Mouse (Mus musculus) 3T3-L1 (cell line): ENCODE measurements around the gene Maml3.

Experiments
- DNase-seq: peaks from one replicate; pipeline ENCODE4 v3.0.0-alpha.2; 2015; ENCODE audit warnings: low read depth, low spot score

Maml3 gene

GRCm38 (mm10) chr3:51713233-51713632 is 391.6 kb downstream of the Maml3 start:
- DNase-seq = no peak

DNA sequence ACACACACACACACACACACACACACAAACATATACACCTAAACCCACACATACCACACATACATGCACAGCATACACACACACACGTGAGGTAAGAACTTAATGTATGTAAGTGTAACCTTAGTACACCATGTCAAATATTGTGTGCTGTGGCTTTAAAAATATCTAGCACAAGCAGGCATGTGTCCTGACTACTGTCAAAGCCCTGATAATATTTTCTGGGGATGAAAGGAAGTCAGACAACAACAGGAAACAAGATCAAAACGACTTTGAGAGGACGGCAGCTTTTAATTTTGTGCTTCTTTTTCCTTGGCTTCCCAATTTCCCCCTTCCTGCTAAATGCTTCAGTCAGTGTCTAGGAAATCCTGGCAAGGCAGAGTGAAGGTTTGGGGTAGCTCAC is 392.5 kb downstream of the Maml3 start:
- no peak for DNase-seq

- peak; percentile 96 for DNase-seq
Observed at GRCm38 (mm10) chr3:51708746-51709411, 396.0 kb downstream of the Maml3 start.

DNA sequence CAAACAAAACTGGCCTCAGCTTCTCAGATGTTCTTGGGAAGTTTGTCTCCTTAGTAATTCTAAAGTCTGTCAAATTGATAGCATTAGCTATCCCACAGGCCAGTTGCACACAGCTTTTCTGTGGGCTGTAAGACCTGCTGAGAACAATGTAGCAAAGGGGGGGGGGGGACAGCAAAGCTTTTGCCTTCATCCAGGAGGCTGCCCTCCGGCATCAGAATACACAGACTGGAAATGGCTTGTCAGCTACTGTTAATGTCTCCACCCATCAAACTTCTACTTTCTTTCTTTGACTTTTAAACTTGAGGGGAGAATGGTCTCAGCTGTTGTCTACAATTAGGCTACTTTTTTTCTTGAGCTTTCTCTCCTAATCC is 396.5 kb downstream of the Maml3 start:
- DNase-seq = no peak

DNA sequence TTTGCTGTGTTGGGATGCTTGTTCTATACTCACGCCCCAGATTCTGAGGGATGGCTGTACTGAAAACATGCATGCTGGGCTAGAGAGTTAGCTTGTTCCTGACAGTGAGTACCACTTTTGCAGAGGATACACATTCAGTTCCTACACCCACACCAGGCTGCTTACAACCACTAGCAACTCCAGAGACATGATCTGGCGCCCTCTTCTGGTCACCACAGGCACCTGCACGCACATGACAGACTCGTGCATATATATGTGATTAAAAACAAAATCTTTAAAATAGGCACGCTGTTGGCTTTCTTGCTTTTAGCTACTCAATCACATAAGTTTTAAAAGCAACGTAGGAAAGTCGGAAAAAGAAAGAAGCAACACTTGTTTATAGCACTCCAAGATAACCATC is 399.7 kb downstream of the Maml3 start:
- peak; percentile 25 for DNase-seq

DNA sequence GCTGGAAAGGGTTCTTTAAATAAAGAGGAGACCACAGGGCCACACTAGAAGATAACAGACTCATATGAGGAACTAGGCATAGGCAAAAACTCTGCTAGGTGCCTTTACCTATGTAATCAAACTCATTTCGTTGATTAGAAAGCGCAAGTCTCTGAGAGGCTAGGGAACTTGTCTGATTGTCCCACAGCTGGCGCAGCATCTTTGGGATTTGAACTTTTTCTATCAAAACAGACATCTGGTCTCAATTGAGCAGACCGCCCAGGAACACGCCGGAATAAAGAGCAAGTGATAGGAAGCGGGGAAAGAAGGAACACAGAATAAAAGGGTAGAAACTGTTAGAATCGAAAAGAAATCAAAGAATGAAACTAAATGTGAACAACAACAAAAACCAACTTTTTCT is 401.4 kb downstream of the Maml3 start:
- DNase-seq = no peak

DNA sequence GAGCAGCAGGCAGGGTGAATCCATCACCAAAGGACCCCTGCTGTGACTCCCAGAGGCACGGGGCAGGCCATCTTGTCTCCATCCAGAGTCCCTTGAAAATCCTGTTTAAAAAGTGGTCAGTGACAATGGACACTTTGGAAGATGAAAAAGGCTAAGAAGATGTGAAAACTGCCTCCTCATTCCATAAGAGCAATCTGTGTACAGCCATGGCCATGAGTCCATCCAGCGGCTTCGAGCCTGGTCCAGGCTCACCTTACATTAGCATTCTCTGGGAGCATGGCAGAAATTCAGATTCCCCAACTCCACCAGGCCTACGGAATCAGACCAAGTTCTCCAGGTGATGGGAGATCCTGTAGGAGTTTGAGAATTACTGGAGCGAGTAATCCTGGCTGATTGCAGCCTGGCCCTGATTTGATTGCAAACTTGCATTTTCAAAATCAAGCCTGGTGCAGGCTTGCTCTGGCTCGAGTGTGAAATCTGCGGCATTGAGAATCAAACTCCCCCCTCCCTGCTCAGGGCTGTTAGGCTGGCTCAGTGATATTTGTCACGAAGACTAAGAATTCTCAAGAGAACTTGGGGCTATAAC is 402.1 kb downstream of the Maml3 start:
- no peak for DNase-seq

- no peak for DNase-seq
Observed at GRCm38 (mm10) chr3:51701950-51702349, 402.9 kb downstream of the Maml3 start.

DNA sequence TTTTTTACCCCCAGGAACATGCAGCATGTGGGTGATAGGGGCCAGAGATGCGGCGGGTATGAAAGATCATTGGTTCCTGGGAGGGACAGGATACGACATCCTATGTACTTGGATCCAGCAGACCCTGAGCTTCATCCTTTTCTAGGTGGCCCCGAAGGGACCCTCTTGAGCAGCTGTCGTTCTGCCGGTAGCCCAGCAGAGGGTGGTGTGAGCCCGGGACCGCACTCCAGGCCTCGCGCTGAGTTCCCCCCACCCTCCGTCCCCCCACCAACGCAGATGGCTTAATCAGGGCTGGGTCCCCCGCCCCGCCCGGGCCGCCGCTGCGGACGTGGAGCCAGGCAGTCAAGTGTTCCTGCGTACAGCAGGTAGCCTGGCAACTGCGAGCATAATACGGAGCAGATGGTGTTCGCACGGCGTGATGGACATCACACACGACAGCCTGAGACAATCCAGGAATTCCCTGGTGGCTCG is 403.6 kb downstream of the Maml3 start:
- DNase-seq = no peak

DNA sequence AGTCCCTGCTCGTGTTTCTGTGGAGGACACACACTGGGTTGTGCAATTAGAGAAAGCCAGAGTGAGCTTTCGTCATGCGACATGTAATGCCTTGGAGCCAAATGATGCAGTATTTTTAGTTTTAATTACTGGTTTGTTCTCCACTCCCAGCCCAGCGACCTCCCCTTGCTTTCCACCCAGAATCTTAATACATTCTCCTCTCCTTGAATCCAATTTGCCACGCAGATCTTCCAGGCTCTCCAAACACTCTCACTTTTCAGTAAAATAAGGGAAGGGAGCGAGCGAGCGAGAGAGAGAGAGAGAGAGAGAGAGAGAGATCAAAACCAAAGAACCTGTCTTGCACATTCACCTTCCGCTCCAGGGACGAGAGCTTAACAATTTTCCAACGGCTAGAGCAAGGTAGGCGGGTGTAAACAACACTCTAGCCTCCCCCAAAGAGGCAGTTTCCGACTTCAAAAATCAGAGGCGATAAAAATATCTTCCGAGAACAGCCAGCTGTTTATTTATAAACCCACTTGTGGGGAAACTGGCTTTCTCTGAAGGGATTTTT is 404.1 kb downstream of the Maml3 start:
- DNase-seq = no peak

DNA sequence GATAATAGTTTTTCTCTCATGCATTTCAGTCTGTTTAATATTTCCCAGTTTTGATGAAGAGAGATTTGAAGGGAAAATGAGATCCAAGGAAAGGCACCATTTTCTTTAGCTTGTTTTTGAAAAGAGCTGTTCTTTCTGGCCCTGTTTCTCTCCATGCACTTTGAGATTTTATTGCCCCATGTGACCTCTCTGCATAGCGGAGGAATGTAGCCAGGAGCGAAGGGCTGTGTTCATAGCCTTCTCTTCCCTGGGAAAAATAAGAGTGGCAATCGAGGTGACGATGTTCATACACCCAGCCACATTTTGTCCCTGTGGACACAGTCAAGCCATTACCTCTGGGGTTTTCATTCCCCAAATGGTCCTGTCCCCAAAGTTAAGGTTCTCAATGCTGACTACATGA is 404.8 kb downstream of the Maml3 start:
- no peak for DNase-seq

DNA sequence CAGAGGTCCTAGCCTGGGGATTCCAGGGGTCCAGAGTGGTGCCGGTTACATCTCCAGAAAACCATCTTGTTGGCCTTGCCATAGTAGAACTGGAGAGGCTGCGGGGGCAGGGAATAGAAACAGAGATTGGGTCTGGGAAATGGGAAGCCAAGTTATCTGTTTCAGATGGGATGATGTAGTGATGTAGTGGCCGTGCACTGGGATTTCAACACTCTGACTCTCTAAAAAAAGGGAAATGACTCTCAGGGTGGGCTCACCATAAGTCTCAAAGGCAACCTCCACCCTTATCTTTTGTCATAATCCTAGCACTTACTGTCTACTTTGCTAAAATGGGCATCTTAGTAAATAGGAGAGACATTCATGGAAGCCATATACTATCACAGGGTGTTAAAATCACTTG is 406.9 kb downstream of the Maml3 start:
- no peak for DNase-seq

DNA sequence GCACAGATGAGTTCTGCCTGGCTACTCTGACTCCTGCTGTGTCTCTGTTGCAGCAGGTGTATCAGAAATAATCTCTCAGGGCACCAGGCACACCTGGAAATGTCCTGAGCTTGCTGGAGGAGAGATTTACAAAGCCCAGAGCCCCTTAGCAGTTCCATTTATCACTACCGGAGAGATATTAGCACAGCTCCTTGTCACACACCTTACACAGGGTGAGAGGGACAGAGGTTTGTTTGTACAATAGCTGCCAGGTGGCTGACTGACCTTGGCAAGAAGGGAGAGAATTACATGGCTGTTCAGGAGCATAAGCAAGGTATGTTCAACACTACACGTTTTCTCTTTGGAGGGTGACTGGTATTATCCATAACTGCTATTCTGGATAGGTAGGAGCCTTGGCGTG is 409.2 kb downstream of the Maml3 start:
- DNase-seq = no peak

DNA sequence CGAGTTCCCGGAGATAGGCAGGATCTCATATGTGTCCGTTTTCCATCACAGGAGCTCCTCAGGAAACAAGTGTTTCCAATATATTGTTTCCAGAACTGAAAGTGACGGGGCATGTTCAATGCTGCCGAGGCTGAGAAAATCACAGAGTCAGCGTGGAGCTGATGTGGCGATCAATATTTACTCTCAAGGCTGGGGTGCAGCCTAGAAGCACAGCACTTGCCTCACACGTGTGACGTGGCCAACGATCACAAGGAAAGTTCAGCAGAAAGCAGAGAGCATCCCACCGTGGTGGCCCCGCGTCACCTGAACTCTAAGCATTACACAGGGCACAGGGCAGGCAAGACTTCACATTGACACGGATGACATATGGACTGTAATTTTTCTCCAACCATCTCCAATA is 410.3 kb downstream of the Maml3 start:
- DNase-seq = no peak

DNA sequence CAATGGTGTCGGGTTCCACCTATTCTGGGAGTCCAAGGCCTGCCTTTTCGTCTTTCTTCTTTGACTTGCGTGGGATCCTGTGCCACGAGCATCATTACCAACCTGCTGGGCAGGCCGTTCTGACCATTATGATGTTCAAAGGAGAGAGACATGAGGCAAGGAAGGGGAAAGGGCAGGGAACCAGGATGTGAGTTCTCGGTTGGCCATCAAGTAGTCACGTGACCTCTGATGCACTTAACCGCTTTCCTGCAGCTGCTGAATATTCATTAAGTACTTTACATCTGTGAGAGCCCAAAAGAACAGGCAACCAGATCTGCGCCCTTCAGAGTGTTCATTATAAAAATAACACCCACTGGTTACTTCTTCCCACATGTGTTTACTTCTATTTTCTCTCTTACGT is 411.7 kb downstream of the Maml3 start:
- no peak for DNase-seq

GRCm38 (mm10) chr3:51688725-51689124 is 416.2 kb downstream of the Maml3 start:
- DNase-seq = no peak

- DNase-seq = no peak
Observed at GRCm38 (mm10) chr3:51686791-51687190, 418.1 kb downstream of the Maml3 start.

GRCm38 (mm10) chr3:51686316-51686715 is 418.6 kb downstream of the Maml3 start:
- DNase-seq = no peak

DNA sequence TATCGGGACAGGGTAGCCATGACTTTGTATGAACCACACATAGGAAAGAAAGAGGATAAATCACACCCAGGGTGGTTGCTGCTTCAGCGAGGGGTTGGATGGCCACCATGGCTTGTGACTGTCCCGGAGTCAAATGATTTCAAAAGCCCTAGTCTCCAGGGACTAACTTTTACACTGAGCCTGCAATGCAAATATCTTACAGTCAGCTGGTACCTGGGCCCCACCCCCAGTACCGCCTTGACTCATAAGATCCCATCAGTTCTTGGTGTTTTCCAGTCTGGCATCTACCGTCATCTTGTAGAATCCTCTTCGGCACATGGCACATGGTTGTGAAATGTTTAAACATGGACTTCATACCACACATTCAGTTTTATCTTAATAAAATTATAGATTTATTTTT is 419.3 kb downstream of the Maml3 start:
- DNase-seq = no peak

DNA sequence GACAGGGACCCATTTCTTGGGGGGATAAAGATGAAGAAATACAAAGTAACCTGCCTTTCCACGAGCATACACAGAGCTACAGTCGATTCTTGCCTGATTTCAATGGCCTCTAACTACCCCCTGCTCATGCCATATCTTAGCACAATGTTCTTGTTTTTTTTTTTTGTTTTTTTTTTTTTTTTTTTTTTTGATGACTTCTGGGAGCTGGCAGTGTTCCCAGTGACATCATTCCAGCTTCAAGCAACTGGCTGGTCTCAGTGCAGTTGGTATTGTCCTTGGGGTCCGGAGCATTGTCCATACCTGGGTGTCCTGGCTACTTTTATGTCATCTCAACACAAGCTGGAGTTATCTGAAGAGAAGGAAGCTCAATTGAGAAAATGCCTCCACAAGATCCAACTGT is 429.9 kb downstream of the Maml3 start:
- DNase-seq = no peak

DNA sequence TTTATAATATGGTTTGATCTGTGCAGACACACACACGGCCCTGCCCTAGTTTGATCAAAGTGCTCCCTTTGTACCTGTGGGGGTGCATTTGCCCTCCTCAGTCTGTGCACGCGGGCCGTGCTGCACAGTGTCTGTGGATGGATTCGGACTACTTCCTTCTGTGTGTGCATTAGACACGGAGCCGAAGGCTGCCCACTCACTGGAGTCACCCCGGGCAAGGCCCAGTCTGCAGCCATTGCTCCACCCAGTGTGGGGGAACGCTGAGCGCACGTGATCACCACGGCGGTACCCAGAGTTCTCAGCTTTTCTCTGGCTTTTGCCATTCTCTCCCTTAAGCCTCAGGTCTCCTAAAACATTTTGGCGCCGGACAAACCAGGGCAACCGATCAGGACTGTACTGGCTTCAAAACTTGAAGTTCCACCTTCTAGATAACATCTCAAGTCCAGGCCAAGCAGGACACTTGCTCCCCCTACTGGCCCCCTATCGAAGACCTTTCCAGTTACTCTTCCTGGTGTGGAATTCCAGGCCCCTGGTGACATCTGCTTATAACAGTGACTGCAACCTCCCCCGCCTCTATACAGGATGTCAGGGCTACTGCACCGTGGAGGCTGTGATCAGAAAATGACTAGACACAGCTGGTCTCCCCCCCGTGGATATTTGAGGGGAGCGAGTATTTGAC is 431.3 kb downstream of the Maml3 start:
- peak; percentile 63 for DNase-seq

DNA sequence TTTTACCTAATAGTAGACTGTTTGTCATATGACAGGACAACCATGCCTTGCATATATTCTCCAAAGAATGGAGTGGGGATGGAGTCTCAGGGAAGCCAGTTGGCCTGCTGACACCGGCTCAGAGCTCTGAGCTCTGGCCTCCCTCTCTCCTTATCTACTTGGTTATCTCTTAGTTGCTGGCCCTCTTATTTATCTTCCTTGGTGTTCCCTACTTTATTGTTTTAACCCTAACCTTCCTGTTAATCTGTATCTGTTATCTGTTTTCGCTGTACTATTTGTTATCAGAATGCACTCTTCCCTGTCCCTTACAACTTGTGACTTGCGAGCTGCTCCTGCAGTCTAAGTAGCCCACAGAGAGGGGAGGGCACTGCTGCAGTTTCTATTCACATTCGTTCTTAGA is 432.2 kb downstream of the Maml3 start:
- DNase-seq = no peak

DNA sequence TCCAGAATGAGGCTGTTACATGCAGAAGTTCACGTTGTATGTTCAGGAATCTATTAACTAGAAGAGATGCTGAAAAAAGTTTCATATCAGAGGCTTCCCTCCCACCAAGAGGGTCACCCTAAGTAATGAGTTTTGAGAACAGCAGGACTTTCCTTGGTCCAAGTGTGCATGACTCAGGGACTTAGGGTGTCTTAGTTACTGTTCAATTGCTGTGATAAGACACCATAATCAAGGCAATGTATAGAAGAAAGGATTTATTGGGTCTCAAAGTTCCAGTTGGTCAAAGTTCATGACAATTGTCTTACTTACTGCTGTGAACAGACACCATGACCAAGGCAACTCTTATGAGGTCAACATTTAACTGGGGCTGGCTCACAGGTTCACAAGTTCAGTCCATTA is 433.8 kb downstream of the Maml3 start:
- no peak for DNase-seq
